Mouse (Mus musculus): ENCODE data around the gene Nrm. TPM values are rescaled to one million over a fixed set of nuclear protein-coding genes. Genes with fewer than 3 reads are reported as not detected.

Gene Nrm
- total and polyA plus RNA-seq, 3 experiments: 11.1 to 49.9 TPM; not detected in 1

DNA sequence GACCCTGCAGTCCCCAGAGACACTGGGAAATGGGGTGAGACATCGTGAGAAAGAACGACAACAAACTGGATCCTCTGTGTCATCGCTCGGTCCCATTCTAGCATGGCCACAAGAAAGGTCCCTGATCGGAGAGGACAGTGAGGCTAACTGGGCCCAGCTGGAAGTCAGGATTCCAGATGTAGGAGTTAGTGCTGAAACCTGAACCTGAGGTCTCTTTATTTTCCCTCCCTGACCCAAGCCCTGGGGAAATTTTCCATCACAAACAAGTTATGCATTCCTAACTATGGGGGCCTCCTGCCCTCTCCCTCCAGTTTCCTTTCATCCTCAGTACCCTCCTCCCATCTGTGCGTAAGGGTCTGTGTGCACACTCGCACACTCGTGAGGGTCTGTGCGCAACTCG, 43.9 kb upstream of the Nrm start:
- Histone ChIP-seq H3K4me1 (ENCODE audit: control insufficient read depth in 1 of 2, insufficient read depth in 2 of 2, low read length in 2 of 2) (peaks cover 3 to 26% of the 10 kb centered on the region in 2 experiments), H3K36me3 (ENCODE audit: control insufficient read depth in 1 of 2, insufficient read depth in 2 of 2, low read length in 2 of 2) (peaks cover 0 to 22% of the 10 kb centered on the region in 2 experiments; a peak in 2 of 4 replicates), H3K79me2 (ENCODE audit: control insufficient read depth, insufficient read depth, low read length, poor library complexity) (peaks cover 2% of the 10 kb centered on the region), H3K9me3 (replicated peaks; ENCODE audit: insufficient read depth, low read length) (no peaks in the 10 kb centered on the region), H3K27me3 (ENCODE audit: control insufficient read depth in 1 of 2, insufficient read depth in 2 of 2, low read length in 2 of 2) (no peaks in the 10 kb centered on the region), H3K4me3 (ENCODE audit: control insufficient read depth in 1 of 2, insufficient read depth in 1 of 2, low read depth in 2 of 2, low read length in 2 of 2) (no peak overlapping the region), H3K9ac (ENCODE audit: control insufficient read depth, low read depth, low read length, poor library complexity, severe bottlenecking) (no peak overlapping the region), H3K27ac (ENCODE audit: control insufficient read depth, low read depth, low read length) (no peak overlapping the region)
- DNase-seq (ENCODE audit: low read depth, low spot score): no peak
- TF ChIP-seq MAX (IDR thresholded peaks at IDR 0.05; ENCODE audit: low read length) (no peak), MXI1 (IDR thresholded peaks at IDR 0.05; ENCODE audit: low read depth, low read length) (no peak), BHLHE40 (IDR thresholded peaks at IDR 0.05; ENCODE audit: borderline replicate concordance, low read depth, low read length) (no peak), CHD1 (IDR thresholded peaks at IDR 0.05; ENCODE audit: low read depth, low read length) (no peak), RCOR1 (IDR thresholded peaks at IDR 0.05; ENCODE audit: low read depth, low read length) (no peak), NRF1 (IDR thresholded peaks at IDR 0.05; ENCODE audit: insufficient read depth, low read depth, low read length, poor library complexity, severe bottlenecking) (no peak), TAL1 (IDR thresholded peaks at IDR 0.05; ENCODE audit: low read length) (no peak), ZNF384 (IDR thresholded peaks at IDR 0.05; ENCODE audit: low read depth, low read length) (no peak), GABPA (IDR thresholded peaks at IDR 0.05; ENCODE audit: low read depth, low read length) (no peak), MAFK (IDR thresholded peaks at IDR 0.05; ENCODE audit: borderline replicate concordance, low read depth, low read length) (no peak), NELFE (IDR thresholded peaks at IDR 0.05; ENCODE audit: low read depth, low read length) (no peak), CHD2 (IDR thresholded peaks at IDR 0.05; ENCODE audit: low read length) (no peak), ELF1 (IDR thresholded peaks at IDR 0.05; ENCODE audit: low read depth, low read length) (no peak)

DNA sequence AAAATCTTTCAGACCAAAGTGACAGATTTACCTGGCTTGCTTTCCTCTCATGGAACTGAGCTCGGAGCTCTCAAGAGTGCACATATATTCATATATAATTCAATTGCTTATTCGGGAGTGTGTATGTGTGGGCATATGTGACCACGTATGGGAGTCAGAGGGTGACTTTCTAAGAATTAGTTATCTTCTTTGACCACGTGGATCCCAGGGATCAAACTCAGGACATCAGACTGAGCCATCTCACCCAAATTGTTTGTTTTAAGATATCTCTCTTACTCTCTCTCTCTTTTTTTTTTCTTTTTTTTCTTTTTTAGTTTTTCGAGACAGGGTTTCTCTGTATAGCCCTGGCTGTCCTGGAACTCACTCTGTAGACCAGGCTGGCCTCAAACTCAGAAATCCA, 41.0 kb upstream of the Nrm start:
- H3K36me3 ChIP-seq (ENCODE audit: control insufficient read depth in 1 of 2, insufficient read depth in 2 of 2, low read length in 2 of 2): peaks cover 0 to 15% of the 10 kb centered on the region in 2 experiments; a peak in 2 of 4 replicates
- H3K4me3 ChIP-seq (ENCODE audit: control insufficient read depth in 1 of 2, insufficient read depth in 1 of 2, low read depth in 2 of 2, low read length in 2 of 2): no peak overlapping the region
- no peaks in the 10 kb centered on the region for H3K9me3 ChIP-seq (replicated peaks; ENCODE audit: insufficient read depth, low read length)
- H3K79me2 ChIP-seq (ENCODE audit: control insufficient read depth, insufficient read depth, low read length, poor library complexity): peaks cover 11% of the 10 kb centered on the region
- H3K27me3 ChIP-seq (ENCODE audit: control insufficient read depth in 1 of 2, insufficient read depth in 2 of 2, low read length in 2 of 2): no peaks in the 10 kb centered on the region
- H3K27ac ChIP-seq (ENCODE audit: control insufficient read depth, low read depth, low read length): no peak overlapping the region
- no peak for DNase-seq (ENCODE audit: low read depth, low spot score)
- no peak overlapping the region for H3K9ac ChIP-seq (ENCODE audit: control insufficient read depth, low read depth, low read length, poor library complexity, severe bottlenecking)
- peaks cover 0 to 15% of the 10 kb centered on the region in 2 experiments; a peak in 2 of 4 replicates for H3K4me1 ChIP-seq (ENCODE audit: control insufficient read depth in 1 of 2, insufficient read depth in 2 of 2, low read length in 2 of 2)
- TF ChIP-seq TCF12 (IDR thresholded peaks at IDR 0.05; ENCODE audit: low read depth, low read length) (no peak), MAFK (IDR thresholded peaks at IDR 0.05; ENCODE audit: borderline replicate concordance, low read depth, low read length) (no peak), UBTF (IDR thresholded peaks at IDR 0.05; ENCODE audit: borderline replicate concordance, insufficient read depth, low read depth, low read length) (no peak), RCOR1 (IDR thresholded peaks at IDR 0.05; ENCODE audit: low read depth, low read length) (no peak), CHD2 (IDR thresholded peaks at IDR 0.05; ENCODE audit: low read length) (no peak), EP300 (IDR thresholded peaks at IDR 0.05; ENCODE audit: low read depth in 1 of 2, low read length in 2 of 2) (peak; percentile 4 to 36; a peak in 1 of 4 replicates), MAX (IDR thresholded peaks at IDR 0.05; ENCODE audit: low read length) (peak; percentile 33; the same call in 1 of the 2 replicates), RAD21 (IDR thresholded peaks at IDR 0.05; ENCODE audit: low read depth, low read length) (no peak), E2F4 (IDR thresholded peaks at IDR 0.05; ENCODE audit: borderline replicate concordance, low read depth, low read length) (no peak), NELFE (IDR thresholded peaks at IDR 0.05; ENCODE audit: low read depth, low read length) (no peak), USF1 (IDR thresholded peaks at IDR 0.05; ENCODE audit: low read depth, low read length) (no peak), MXI1 (IDR thresholded peaks at IDR 0.05; ENCODE audit: low read depth, low read length) (peak; percentile 38; the same call in 1 of the 2 replicates), GATA1 (IDR thresholded peaks at IDR 0.05; ENCODE audit: low read depth, low read length) (0 out of 2 replicates have a peak, but pooled peaks have one; percentile 12), USF2 (IDR thresholded peaks at IDR 0.05; ENCODE audit: borderline replicate concordance in 1 of 2, insufficient read depth in 1 of 2, low read depth in 1 of 2, low read length in 2 of 2) (no peak), ZKSCAN1 (IDR thresholded peaks at IDR 0.05; ENCODE audit: low read depth, low read length) (no peak), MYB (IDR thresholded peaks at IDR 0.05; ENCODE audit: low read depth, low read length) (no peak), SIN3A (IDR thresholded peaks at IDR 0.05; ENCODE audit: low read length) (no peak), TBP (IDR thresholded peaks at IDR 0.05; ENCODE audit: low read depth, low read length) (no peak), ZMIZ1 (IDR thresholded peaks at IDR 0.05; ENCODE audit: low read depth, low read length) (no peak), ELF1 (IDR thresholded peaks at IDR 0.05; ENCODE audit: low read depth, low read length) (no peak), TAL1 (IDR thresholded peaks at IDR 0.05; ENCODE audit: low read length) (peak; percentile 63), JUND (IDR thresholded peaks at IDR 0.05; ENCODE audit: low read depth, low read length) (no peak), MYC (IDR thresholded peaks at IDR 0.05; ENCODE audit: low read depth, low read length) (no peak), POLR2AphosphoS5 (IDR thresholded peaks at IDR 0.05; ENCODE audit: borderline replicate concordance, low read depth, low read length) (no peak), ETS1 (IDR thresholded peaks at IDR 0.05; ENCODE audit: low read depth, low read length) (no peak)

All from MEL (cell line).